Mouse (Mus musculus): ENCODE measurements at regions not wholly inside any gene's neighbourhood (a gene's known extent, or its start where the extent isn't known, plus 50 kb on each side); places are given as distances from the start of the nearest gene placed in this dataset.

- TF ChIP-seq CTCF (IDR thresholded peaks at IDR 0.05; ENCODE audit: low read depth) (no peak), EP300 (optimal IDR thresholded peaks at IDR 0.05) (no peak)
Measured at GRCm38 (mm10) chr15:59880426-59880825, 136.0 kb downstream of the 4933412E24Rik start.

Measured in stomach, postnatal 0 days (tissue).